Mouse (Mus musculus): ENCODE measurements around the gene Gpr18.

- TF ChIP-seq CTCF (IDR thresholded peaks at IDR 0.05) (no peak), POLR2A (IDR thresholded peaks at IDR 0.05; ENCODE audit: insufficient read depth, low read depth, low read length) (no peak)
These were observed 38.7 kb downstream of the Gpr18 start for GRCm38 (mm10) chr14:121876860-121877259.

Data from heart, adult 2 months (tissue).